Mouse (Mus musculus) thymus, postnatal 36 days (tissue): Measurements from ENCODE around the gene Tmem8b.

ENCODE experiments used
- DNase-seq, 2 experiments: peaks; one replicate each; pipeline ENCODE4 v3.0.0; 2022; ENCODE audit warnings: mixed read lengths in 2 of 2

The Tmem8b gene

GRCm38 (mm10) chr4:43657146-43657545 lies 11.6 kb upstream of the Tmem8b start:
- no peak for DNase-seq

GRCm38 (mm10) chr4:43666412-43666811 lies 2.4 kb upstream of the Tmem8b start:
- no peak for DNase-seq

- no peak for DNase-seq
Measured at GRCm38 (mm10) chr4:43669428-43669794, 640 bp downstream of the Tmem8b start.

- DNase-seq, result peak; percentile 67 to 72
Measured at GRCm38 (mm10) chr4:43672070-43672469, 3.3 kb downstream of the Tmem8b start.

- DNase-seq, result no peak
Measured at GRCm38 (mm10) chr4:43673703-43674102, 4.9 kb downstream of the Tmem8b start.

GRCm38 (mm10) chr4:43674974-43675373 lies 6.2 kb downstream of the Tmem8b start:
- no peak for DNase-seq

- no peak for DNase-seq
Measured at GRCm38 (mm10) chr4:43675608-43676007, 6.8 kb downstream of the Tmem8b start.

- no peak for DNase-seq
Measured at GRCm38 (mm10) chr4:43678541-43678940, 9.8 kb downstream of the Tmem8b start.

GRCm38 (mm10) chr4:43679416-43680043 lies 10.8 kb downstream of the Tmem8b start:
- DNase-seq, result no peak

- DNase-seq, result no peak
Measured at GRCm38 (mm10) chr4:43690021-43690420, 21.2 kb downstream of the Tmem8b start.

- DNase-seq, result no peak
Measured at GRCm38 (mm10) chr4:43691026-43691425, 22.3 kb downstream of the Tmem8b start.

GRCm38 (mm10) chr4:43693806-43694241 lies 25.1 kb downstream of the Tmem8b start:
- no peak for DNase-seq

GRCm38 (mm10) chr4:43694439-43695248 lies 25.9 kb downstream of the Tmem8b start:
- DNase-seq, result no peak

GRCm38 (mm10) chr4:43695249-43695671 lies 26.5 kb downstream of the Tmem8b start:
- no peak for DNase-seq

- no peak for DNase-seq
Measured at GRCm38 (mm10) chr4:43696561-43696960, 27.8 kb downstream of the Tmem8b start.

- DNase-seq, result no peak
Measured at GRCm38 (mm10) chr4:43700707-43701106, 31.9 kb downstream of the Tmem8b start, which contains the start of gene Olfr70. TSS of gene Olfr70 (minus strand) at chr4:43700807.

GRCm38 (mm10) chr4:43703439-43703838 lies 34.7 kb downstream of the Tmem8b start:
- no peak for DNase-seq

GRCm38 (mm10) chr4:43703851-43704250 lies 35.1 kb downstream of the Tmem8b start:
- DNase-seq, result no peak

GRCm38 (mm10) chr4:43705991-43706390 lies 37.2 kb downstream of the Tmem8b start:
- DNase-seq, result no peak

GRCm38 (mm10) chr4:43709869-43710268 lies 41.1 kb downstream of the Tmem8b start, which contains the start of gene Olfr71:
TSS of gene Olfr71 (minus strand) at chr4:43710255.
- DNase-seq, result no peak

GRCm38 (mm10) chr4:43711821-43712220 lies 43.0 kb downstream of the Tmem8b start:
- DNase-seq, result peak; percentile 50 to 64

GRCm38 (mm10) chr4:43713652-43714219 lies 45.0 kb downstream of the Tmem8b start:
- no peak for DNase-seq

GRCm38 (mm10) chr4:43720491-43721228 lies 51.9 kb downstream of the Tmem8b start:
- no peak for DNase-seq
